Mouse (Mus musculus) kidney, postnatal 36 days (tissue): Measurements from ENCODE around the gene Nck2.
"Not testable (repeated sequence)": the region's sequence is repeated elsewhere in the genome, so short reads cannot be mapped to it uniquely, and the experiment has no call there.

Experiments
- DNase-seq, 2 experiments: peaks; one replicate each; pipeline ENCODE4 v3.0.0; 2021 to 2022; ENCODE audit warnings: mixed read lengths in 2 of 2

Nck2 gene

DNA sequence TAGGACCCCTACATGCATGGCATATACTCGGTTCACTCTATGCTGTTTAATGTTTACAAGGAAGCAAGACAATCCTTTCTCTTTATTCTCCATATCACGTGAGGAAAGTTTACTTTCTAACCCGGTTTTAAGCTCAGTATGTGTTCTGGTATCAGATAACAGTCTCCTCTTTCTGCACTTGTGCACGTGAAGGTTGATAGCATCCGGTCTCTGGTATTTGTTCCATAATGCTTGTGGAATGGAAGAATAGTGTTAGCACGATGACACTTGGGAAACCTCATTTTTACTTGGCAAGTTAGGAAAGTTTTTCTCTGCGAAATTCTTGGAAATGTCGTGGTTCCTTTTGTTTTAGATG lies 58.4 kb downstream of the Nck2 start:
- DNase-seq = no peak

DNA sequence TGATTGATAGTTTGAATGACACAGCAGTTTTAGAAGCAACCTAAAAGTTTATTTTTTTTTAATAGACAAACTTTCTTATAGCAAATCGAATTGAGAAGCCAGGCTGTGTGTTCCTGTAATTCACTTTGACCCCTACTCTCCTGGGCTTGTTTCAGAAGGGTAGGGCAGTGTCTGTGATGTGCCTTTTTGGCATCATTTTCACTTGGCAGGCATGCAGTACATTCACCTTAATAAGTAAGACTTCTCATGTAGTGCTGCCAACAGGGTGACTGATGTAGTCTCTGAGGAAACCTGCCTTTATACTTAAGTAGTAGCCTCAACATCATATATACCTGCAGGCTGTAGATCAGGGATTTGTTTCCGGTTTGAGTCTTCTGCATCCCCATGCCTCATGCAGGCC lies 58.9 kb downstream of the Nck2 start:
- DNase-seq = peak; percentile 34 to 40

DNA sequence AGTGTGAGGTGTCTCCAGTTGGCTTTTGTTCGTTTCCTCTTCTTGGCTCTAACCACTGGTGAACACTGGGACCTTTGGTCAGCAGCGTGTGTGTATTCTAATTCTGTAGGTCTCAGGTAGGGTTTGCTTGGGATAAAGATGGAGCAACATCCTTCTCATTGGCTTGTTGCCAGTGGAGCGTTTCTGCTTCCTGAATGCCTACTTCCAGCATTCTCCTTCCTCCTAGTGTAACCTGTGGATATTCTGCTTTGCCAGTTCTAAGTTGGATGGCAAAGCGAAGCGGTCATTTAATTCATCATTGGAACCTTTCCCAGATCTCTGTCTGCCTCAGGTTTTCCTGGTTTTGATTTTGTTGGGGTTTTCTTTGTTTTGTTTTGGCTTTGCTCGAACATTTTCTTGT lies 59.3 kb downstream of the Nck2 start:
- no peak for DNase-seq

GRCm38 (mm10) chr1:43504235-43504634 lies 59.9 kb downstream of the Nck2 start:
- DNase-seq = no peak

DNA sequence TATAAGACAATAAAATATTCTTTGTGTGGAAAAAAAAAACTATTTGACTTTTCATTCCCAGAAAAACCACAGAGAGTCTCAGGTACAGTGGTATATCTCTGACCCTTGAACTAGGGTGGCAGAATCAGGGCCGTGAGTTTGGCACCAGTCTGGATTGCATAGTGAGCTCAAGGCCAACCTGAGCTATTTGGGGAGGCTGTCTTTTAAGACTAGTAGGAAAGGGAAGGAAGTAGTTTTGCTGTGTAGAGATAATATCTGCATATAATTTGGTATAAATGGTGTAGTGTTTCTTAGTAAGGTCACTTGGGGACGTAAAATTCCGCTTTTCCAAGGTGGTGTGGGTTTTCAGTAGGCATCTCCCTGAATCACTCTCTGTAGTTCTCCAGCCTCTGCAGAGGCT lies 62.3 kb downstream of the Nck2 start:
- DNase-seq = no peak

GRCm38 (mm10) chr1:43507809-43508208 lies 63.4 kb downstream of the Nck2 start:
- no peak for DNase-seq

- no peak for DNase-seq
Measured at GRCm38 (mm10) chr1:43511256-43511655, 66.9 kb downstream of the Nck2 start.

DNA sequence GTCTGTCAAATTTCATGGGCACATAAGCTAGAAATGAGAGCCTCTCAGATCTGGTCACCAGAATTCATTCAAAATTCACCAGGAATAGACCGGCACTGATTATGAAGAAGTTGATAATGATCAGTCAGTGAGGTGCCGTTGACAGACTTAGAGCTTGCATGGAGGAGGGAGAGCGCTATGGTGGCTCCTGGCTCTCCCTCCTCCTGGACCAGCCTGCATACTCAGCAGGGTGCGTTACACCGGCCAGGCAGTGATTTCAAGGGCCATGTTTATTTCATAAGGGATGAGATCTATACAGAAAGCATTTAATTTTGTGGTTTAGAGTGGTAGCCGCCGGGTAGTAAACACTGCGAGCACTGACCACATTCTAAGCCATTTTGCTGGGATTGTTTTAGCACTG lies 67.3 kb downstream of the Nck2 start:
- DNase-seq = no peak

DNA sequence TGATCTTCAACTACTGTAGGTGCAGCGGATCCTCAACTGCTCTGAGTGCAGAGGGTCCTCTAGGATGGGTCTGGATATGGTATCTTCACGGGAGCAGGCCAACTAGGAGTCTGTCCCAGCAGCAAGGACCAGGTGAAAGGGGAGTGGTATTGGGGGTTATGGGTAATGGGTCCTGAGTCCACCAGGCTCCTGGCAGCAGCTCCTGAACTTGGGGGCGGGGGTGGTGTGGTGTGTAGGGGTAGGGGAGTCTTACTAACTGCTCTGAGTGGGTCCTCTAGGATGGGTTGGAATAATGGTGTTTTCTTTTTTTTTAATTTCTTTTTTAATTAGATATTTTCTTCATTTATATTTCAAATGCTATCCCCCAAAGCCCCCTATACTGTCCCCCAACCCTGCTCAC lies 73.0 kb downstream of the Nck2 start:
- no peak for DNase-seq

DNA sequence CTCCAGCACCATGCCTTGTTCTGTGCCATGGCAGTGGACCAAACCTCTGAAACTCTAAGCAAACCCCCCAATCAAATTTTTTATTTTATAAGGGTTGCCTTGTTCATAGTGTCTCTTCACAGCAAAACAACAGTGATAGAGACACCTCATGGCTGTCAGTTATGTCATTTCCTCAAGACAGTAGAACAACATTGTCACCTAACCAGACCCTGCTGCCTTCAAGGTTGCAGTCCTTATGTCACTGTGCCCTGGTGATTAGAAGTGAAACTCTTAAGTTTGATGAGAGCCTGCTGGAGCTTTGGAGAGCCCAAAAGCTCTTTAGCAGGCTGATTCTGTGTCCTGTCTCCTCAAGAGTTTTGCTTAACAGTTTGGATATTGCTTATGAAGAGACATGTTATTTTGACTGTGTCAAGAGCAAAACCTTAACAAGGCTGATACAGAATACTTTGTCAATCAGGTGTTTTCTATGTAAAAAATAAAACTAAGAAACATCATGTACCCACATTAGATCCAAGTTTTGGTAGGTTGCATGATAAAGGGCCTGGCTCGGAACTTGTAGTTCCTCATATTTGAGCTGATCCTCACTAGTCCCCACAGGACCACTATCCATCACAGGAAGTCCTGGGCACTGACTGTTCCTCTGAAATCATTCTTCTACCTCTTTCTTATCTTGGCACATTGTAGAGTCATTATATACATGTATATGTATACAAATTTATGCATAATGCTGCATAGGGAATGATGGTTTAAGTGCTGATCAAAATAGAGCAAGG lies 76.0 kb downstream of the Nck2 start:
- DNase-seq = no peak

- DNase-seq = no peak
Measured at GRCm38 (mm10) chr1:43520989-43521371, 76.6 kb downstream of the Nck2 start.

DNA sequence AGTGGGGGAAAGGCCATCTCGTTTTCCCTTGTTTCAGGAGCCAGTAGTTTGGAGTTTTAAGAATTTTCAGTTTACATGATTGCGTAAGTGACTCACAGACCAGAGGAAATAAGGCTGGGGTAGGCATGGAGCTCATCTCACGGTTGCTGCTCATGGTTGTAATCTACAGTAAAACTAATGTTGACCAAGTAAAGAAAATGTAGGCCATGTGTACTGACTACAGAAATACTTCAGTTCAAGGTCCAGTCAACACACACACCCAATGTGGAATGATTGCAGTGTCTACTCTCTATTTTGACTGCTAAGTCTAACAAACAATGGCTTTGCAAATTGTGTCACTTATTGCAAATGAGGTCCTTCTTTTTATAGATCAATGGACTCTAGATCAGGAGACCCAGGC lies 77.1 kb downstream of the Nck2 start:
- DNase-seq = no peak

DNA sequence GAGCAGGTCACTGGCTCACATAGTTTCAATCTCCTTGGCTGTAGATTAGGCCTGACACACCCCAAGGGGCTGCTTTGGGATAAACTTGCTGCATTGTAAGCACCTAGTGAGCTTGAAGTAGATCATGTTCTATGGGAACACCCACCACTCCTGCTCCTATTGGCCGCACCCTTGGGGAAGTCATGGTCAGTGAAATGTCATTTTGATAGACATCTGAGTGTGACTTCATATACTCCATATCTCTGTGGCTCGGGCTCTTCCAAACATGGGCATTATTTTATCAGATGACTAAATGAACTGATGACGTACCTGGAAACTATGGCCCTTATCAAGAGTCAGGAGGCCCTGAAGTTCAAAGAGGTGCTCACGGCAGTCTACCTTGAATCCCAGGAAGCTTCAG lies 77.6 kb downstream of the Nck2 start:
- DNase-seq = no peak

GRCm38 (mm10) chr1:43522976-43523375 lies 78.6 kb downstream of the Nck2 start:
- no peak for DNase-seq

GRCm38 (mm10) chr1:43524332-43524731 lies 80.0 kb downstream of the Nck2 start:
- DNase-seq = no peak

DNA sequence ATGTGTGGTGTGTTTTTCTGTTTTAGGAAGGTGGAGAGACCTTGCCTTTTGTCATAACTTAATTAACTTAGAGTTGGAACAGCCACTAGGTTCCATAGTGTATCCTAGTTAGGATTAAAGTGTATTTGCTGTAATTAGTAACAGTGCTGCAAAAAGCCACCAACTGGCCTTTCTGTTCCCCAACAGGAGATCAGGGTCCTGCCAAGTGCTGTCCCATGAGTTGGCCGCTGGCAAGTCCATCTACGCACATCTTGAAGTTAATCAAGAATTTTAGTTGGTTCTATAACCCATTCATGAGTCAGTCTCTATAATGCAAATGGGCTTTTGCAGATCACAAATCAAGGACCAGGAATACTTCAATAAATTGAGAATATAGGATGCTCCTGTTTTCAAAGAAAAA lies 83.9 kb downstream of the Nck2 start:
- DNase-seq = no peak

DNA sequence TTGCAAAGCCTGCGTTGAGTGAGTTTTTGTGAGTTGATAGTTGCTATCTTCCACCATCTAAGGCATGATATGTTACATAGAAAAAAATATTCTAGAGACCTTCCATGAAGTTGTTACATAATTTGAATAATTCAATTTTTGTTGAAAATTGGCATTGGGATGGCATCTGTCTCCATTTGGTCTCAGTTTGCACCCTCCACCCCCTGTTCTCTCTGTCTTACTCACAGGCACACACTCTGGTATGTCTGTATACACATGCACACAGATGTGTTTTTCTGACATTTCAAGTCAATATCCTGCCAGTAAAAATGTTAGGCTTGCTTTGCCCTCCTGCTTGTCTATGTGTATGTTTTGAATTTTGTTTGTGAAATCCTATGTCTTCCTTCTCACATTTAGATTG lies 84.7 kb downstream of the Nck2 start:
- DNase-seq = no peak

- DNase-seq = peak; percentile 16 to 31
Measured at GRCm38 (mm10) chr1:43530295-43531020, 86.1 kb downstream of the Nck2 start.

DNA sequence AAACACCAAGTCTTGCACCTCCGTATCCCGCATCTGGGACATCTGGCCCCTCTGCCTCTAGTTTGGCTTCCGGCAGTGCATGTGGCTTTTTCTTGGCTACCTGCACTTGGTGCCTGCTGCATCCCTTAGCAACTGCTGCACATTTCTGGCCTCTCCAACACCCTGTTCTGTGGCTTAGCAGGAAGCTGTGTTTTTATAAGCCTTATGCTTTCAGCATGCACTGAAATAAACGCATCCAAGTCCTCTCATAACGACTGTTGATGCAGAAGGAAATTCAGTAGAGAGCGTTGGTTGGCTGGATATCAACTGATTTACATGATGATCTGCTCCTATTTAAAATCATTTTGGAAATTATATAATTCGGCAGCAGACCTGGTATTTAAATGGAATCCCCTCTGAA lies 86.9 kb downstream of the Nck2 start:
- DNase-seq = no peak

DNA sequence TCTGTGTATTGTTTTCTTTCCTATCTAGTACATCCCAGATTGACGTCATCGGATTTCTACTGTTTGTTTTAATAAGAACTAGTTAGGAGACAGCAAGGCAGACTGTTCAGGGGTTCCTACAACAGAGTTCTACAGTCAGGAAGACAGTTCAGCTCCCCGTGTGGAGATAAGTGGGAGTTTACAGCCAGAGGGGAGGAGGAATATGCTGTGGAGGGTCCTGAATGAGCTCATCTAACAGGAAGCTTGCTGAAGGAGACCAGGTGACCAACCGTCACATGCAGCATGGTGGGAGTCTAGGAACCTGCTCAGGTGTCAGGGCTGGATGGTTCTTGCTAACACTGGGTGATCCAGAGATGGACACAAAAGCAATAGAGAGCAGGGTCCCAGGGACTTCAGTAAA lies 87.9 kb downstream of the Nck2 start:
- DNase-seq = no peak

DNA sequence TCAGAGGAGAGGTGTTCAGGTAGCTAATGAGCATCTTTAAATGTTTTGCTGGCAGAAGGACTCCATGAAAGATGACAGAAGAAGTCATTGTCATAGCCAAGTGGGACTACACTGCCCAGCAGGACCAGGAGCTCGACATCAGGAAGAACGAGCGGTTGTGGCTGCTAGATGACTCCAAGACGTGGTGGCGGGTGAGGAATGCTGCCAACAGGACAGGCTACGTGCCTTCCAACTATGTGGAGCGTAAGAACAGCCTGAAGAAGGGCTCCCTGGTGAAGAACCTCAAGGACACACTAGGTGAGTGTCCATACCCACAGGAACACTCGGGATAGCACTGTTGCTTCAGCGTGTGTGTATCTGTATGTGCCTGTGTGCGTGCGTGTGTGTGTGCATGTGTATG lies 89.1 kb downstream of the Nck2 start:
- DNase-seq = not testable (repeated sequence)

- no peak for DNase-seq
Measured at GRCm38 (mm10) chr1:43534060-43534760, 89.8 kb downstream of the Nck2 start.

DNA sequence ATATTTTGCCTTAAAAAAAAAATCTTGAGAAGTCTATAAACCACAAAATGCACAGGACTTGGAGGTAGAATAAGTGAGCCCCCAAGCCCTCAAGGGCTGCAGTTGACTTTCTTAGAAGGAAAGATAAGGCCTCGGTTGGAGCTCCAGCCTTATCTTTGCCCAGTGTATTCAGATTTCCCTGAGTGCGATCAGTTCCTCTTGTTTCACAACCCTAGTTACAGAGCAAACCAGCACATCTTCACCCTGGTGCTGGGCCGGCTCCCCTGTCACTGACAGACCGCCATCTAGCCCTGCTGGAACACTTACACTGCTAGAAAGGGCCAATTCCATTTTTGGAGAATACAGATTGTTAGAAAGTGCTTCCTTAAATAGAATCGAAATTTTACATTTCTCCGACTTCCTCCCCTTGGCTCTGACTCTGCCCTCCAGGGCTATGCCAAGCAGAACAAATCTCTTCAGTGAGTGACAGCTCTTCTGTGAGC lies 91.2 kb downstream of the Nck2 start:
- no peak for DNase-seq

DNA sequence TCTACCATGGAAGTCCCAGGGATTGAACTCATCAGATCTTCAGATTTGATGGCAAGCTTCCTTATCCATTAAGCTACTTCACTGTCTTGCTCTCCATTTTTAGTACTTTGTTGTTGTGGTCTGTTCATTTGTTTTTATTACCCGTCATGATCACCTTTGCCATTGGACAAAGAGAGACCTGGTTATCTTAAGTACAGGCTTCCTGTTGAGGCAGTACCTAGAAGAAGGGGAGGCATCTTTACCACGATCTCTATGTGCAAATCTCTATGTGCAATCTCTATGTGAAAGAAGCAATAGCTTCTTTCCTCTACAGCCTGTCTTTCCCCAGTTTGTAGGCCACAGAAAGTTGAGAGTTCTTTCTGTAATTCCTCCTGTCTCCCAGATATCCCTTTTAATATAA lies 91.9 kb downstream of the Nck2 start:
- DNase-seq = no peak
